ENCODE assay signal across 8 mouse cellular contexts in the genomic region with DNA sequence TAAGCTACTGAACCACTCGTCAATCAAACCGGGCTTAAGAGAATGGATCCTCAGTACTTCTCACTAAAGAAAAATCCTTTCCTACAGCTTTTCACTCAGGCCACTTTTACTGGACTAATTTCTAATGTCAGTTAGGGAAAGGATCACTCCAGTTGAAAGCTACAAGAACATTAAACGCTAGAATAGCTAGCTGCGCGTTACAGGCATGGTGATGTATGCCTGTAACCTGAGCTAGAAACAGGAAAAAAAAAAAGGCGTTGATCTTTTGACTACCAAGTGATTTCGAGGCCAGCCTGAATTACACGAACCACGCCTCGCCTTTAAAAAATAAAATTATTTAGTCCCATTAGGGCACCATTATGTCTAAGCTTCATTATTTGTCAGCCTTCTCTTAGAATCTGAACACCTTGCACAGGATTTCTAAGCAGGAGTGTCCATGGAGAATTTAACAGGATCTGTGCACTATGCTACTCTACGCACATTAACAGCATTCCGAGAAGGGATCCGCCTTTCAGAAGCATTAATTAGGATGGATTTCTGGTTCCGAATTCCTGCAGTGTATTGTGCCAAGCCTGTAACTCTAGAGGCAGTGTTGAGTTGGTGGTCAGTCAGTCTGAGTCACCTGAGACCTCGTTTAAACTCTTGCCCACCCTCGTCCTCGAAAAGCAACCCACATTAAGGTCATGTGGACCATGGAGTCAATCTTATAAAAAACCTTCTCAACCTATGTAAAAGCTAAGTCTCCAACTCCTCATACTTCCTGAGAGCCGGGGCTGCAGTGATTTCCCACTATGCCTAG. TPM values are rescaled to one million over a fixed set of nuclear protein-coding genes. Genes with fewer than 3 reads are reported as not detected.
DNase-seq lines count a peak whose midpoint lies in the region; ATAC-seq and TF ChIP-seq lines count a peak whose summit lies in the region.

No protein-coding gene starts in this region.

- ATAC-seq in heart, embryonic 14.5 days (ENCODE audit: insufficient number of reproducible peaks, insufficient read depth, low FRiP score, low read depth) = no peak
- peak; percentile 6; the same call in 1 of the 2 replicates for ATAC-seq in liver, postnatal 0 days
- no peak for ATAC-seq in megakaryocyte-erythroid progenitor cell, adult 5-6 weeks (replicated peaks; ENCODE audit: low FRiP score, low TSS enrichment, poor library complexity, severe bottlenecking)

- H3K9me3 ChIP-seq in heart, embryonic 10.5 days = no peaks in the 10 kb centered on the region
- H3K9me3 ChIP-seq in heart, embryonic 14.5 days (ENCODE audit: control insufficient read depth, low read length) = no peaks in the 10 kb centered on the region
- no peaks in the 10 kb centered on the region for H3K9me3 ChIP-seq in liver, postnatal 0 days (ENCODE audit: low read length)

- H3K4me1 ChIP-seq in heart, embryonic 10.5 days = peaks cover 57% of the 10 kb centered on the region
- peaks cover 9 to 55% of the 10 kb centered on the region in 2 experiments for H3K4me1 ChIP-seq in heart, embryonic 14.5 days (ENCODE audit: control insufficient read depth in 2 of 2, insufficient read depth in 2 of 2, low read length in 2 of 2)
- H3K4me1 ChIP-seq in liver, postnatal 0 days (ENCODE audit: insufficient read depth) = peaks cover 20% of the 10 kb centered on the region

- H3K9ac ChIP-seq in heart, embryonic 14.5 days (ENCODE audit: low read length) = peak overlapping the region; percentile 79
- H3K9ac ChIP-seq in liver, postnatal 0 days (replicated peaks) = peak overlapping the region; percentile 75

- peak overlapping the region; percentile 70 for H3K4me2 ChIP-seq in heart, embryonic 14.5 days (ENCODE audit: low read length)
- H3K4me2 ChIP-seq in liver, postnatal 0 days (ENCODE audit: low read depth, low read length) = peak overlapping the region; percentile 82

- WGBS in heart, embryonic 10.5 days = 5% methylated on average over 18 of the region's 18 CpGs
- WGBS in heart, embryonic 14.5 days = 3% methylated on average over 18 of the region's 18 CpGs
- 6% methylated on average over 18 of the region's 18 CpGs for WGBS in liver, postnatal 0 days (ENCODE audit: insufficient replicate concordance)

- intact Hi-C loops in heart, postnatal 14 days (cut with DNase I) = loop anchor here (5.0 kb wide), 3 partner anchors 53 to 238 kb away; no protein-coding TSS in a partner anchor

- H3K27ac ChIP-seq in heart, embryonic 10.5 days = peak overlapping the region; percentile 88
- peak overlapping the region; percentile 76 to 92 for H3K27ac ChIP-seq in heart, embryonic 14.5 days (replicated peaks in 1 of 2; ENCODE audit: control insufficient read depth in 1 of 2, insufficient read depth in 1 of 2, low read depth in 2 of 2, low read length in 2 of 2)
- peak overlapping the region; percentile 93 for H3K27ac ChIP-seq in liver, postnatal 0 days (ENCODE audit: low read depth)

- TF ChIP-seq CTCF in liver, postnatal 0 days (IDR thresholded peaks at IDR 0.05; ENCODE audit: low read depth) = peak; percentile 38

- peak overlapping the region; percentile 71 for H3K4me3 ChIP-seq in heart, embryonic 10.5 days
- H3K4me3 ChIP-seq in heart, embryonic 14.5 days (ENCODE audit: control insufficient read depth in 1 of 2, insufficient read depth in 1 of 2, low read depth in 1 of 2, low read length in 2 of 2) = peak overlapping the region; percentile 53 to 62
- peak overlapping the region; percentile 66 for H3K4me3 ChIP-seq in liver, postnatal 0 days (ENCODE audit: low read depth, low read length)

- DNase-seq in heart, embryonic 10.5 days (ENCODE audit: low spot score) = no peak
- DNase-seq in heart, postnatal 14 days = no peak
- DNase-seq in Muller cell, postnatal 12 days (ENCODE audit: inconsistent ontology term) = peak; percentile 86
- DNase-seq in liver, postnatal 0 days = no peak
- no peak for DNase-seq in cerebellum, adult 9-10 months
- DNase-seq in kidney, postnatal 14 days = no peak

- peaks cover 20% of the 10 kb centered on the region for H3K36me3 ChIP-seq in heart, embryonic 10.5 days
- H3K36me3 ChIP-seq in heart, embryonic 14.5 days (ENCODE audit: control insufficient read depth, insufficient read depth, low read length) = peaks cover 30% of the 10 kb centered on the region
- peaks cover 17% of the 10 kb centered on the region for H3K36me3 ChIP-seq in liver, postnatal 0 days (replicated peaks; ENCODE audit: insufficient read depth, low read length)

- no peak for TF ChIP-seq EP300 in liver, postnatal 0 days (IDR thresholded peaks at IDR 0.05; ENCODE audit: low read depth)

- H3K27me3 ChIP-seq in heart, embryonic 10.5 days (ENCODE audit: insufficient read depth, poor library complexity, severe bottlenecking) = no peaks in the 10 kb centered on the region
- no peaks in the 10 kb centered on the region for H3K27me3 ChIP-seq in heart, embryonic 14.5 days (ENCODE audit: control insufficient read depth, insufficient read depth, low read length)
- H3K27me3 ChIP-seq in liver, postnatal 0 days (ENCODE audit: insufficient read depth, low read length) = no peaks in the 10 kb centered on the region

RNA-seq across cellular contexts. Expression of a gene that starts 15.2 kb away (rescaled TPM):
- 63.2 and 69.0 TPM in 2 replicates for polyA plus RNA-seq in heart, embryonic 10.5 days (2016; fragmentation: Nextera tagmentation; extraction: Ambion mirVana)
- total RNA-seq in heart, postnatal 14 days (2021) = 10 to 100 TPM; 54.3 to 56.7 TPM
- polyA plus RNA-seq in heart, embryonic 14.5 days (2014; fragmentation: Nextera tagmentation; extraction: Ambion mirVana) = 61.2 and 63.4 TPM in 2 replicates
- 27.5 and 28.5 TPM in 2 replicates for polyA plus RNA-seq in liver, postnatal 0 days (2015; fragmentation: Nextera tagmentation; extraction: Ambion mirVana)
- total RNA-seq in megakaryocyte-erythroid progenitor cell, adult 5-6 weeks (2014; fragmentation: Nextera tagmentation) = 76.3 and 85.2 TPM in 2 replicates
- total RNA-seq in megakaryocyte-erythroid progenitor cell, adult 5-6 weeks (2017) = 36.9 and 85.3 TPM in 2 replicates
